Mouse (Mus musculus): ENCODE results near the gene Slc24a2. TPM values are rescaled to one million over a fixed set of nuclear protein-coding genes. Genes with fewer than 3 reads are reported as not detected.

The Slc24a2 gene
- polyA plus RNA-seq, 1 experiment: not detected

- no peak for TF ChIP-seq POLR2A (IDR thresholded peaks at IDR 0.05; ENCODE audit: borderline replicate concordance, low read depth, low read length)
- TF ChIP-seq CTCF (IDR thresholded peaks at IDR 0.05; ENCODE audit: low read depth, low read length): no peak
- H3K4me3 ChIP-seq (ENCODE audit: insufficient read depth, low read length): no peak overlapping the region
- H3K4me1 ChIP-seq (ENCODE audit: control insufficient read depth, insufficient read depth, low read length): peaks cover 3% of the 10 kb centered on the region; the same call in 1 of the 2 replicates
- no peak overlapping the region for H3K27ac ChIP-seq (ENCODE audit: insufficient read depth, low read depth, low read length)
Measured at GRCm38 (mm10) chr4:86936706-86937105, 293.6 kb downstream of the Slc24a2 start.

- Histone ChIP-seq H3K4me1 (ENCODE audit: control insufficient read depth, insufficient read depth, low read length) (peaks cover 3% of the 10 kb centered on the region; the same call in 1 of the 2 replicates), H3K27ac (ENCODE audit: insufficient read depth, low read depth, low read length) (no peak overlapping the region), H3K4me3 (ENCODE audit: insufficient read depth, low read length) (no peak overlapping the region)
- TF ChIP-seq POLR2A (IDR thresholded peaks at IDR 0.05; ENCODE audit: borderline replicate concordance, low read depth, low read length) (no peak), CTCF (IDR thresholded peaks at IDR 0.05; ENCODE audit: low read depth, low read length) (no peak)
Measured at GRCm38 (mm10) chr4:86936217-86936616, 294.1 kb downstream of the Slc24a2 start.
